Mouse (Mus musculus) thymus, adult 2 months (tissue): ENCODE results near the gene Isy1. TPM values are rescaled to one million over a fixed set of nuclear protein-coding genes. Genes with fewer than 3 reads are reported as not detected.

ENCODE experiments used
- DNase-seq: peaks from one replicate; pipeline ENCODE4 v3.0.0; 2021
- H3K27ac ChIP-seq: fragments of 200-500 bp; 2 replicates; pipeline ENCODE4 v1.5.1; 2012; ENCODE audit warnings: low read length, control low read depth; ENCODE audit not compliant: control insufficient read depth, insufficient read depth
- H3K27me3 ChIP-seq: fragments of 200-500 bp; 2 replicates; pipeline ENCODE4 v1.6.1; 2012; ENCODE audit warnings: mild to moderate bottlenecking, low read length, moderate library complexity, mixed read lengths; ENCODE audit not compliant: control insufficient read depth, insufficient read depth
- H3K36me3 ChIP-seq: fragments of 200-500 bp; 2 replicates; pipeline ENCODE4 v1.6.1; 2012; ENCODE audit warnings: mild to moderate bottlenecking, low read length, moderate library complexity; ENCODE audit not compliant: control insufficient read depth, insufficient read depth
- H3K4me1 ChIP-seq: fragments of 200-500 bp; replicated peaks from 2 replicates; pipeline ENCODE4 v1.6.1; 2012; ENCODE audit warnings: low read length; ENCODE audit not compliant: control insufficient read depth, insufficient read depth
- H3K4me3 ChIP-seq: fragments of 200-500 bp; 2 replicates; pipeline ENCODE4 v1.5.1; 2012; ENCODE audit warnings: mild to moderate bottlenecking, low read length, control low read depth, moderate library complexity; ENCODE audit not compliant: control insufficient read depth, insufficient read depth
- CTCF ChIP-seq: fragments of 200-500 bp; IDR thresholded peaks from 2 replicates; pipeline ENCODE4 v1.5.1; 2012; ENCODE audit warnings: mild to moderate bottlenecking, control low read depth, low read length, moderate library complexity, borderline replicate concordance; ENCODE audit not compliant: control insufficient read depth, poor library complexity, insufficient read depth; ENCODE audit errors: extremely low read depth
- POLR2A ChIP-seq: fragments of 200-500 bp; IDR thresholded peaks from 2 replicates; pipeline ENCODE4 v1.6.1; 2012; ENCODE audit warnings: mild to moderate bottlenecking, low read length, control low read depth, moderate library complexity; ENCODE audit not compliant: control insufficient read depth, poor library complexity, insufficient read depth; ENCODE audit errors: extremely low read depth
- WGBS: fragments of 180-500 bp; shearing (Covaris S2); methylation state at CpG from one replicate; pipeline ENCODE4 v1.1.7; 2018; 5-methylcytosine and 5-hydroxymethylcytosine counted together
- polyA plus RNA-seq: library from polyadenylated mRNA; depleted of rRNA; stranded (reverse); fragments of >200 nt; gene quantifications from 2 replicates; pipeline ENCODE4 v1.2.3, GENCODE M21; 2012

Isy1 gene
- polyA plus RNA-seq, 1 experiment = 51.1 TPM

DNA sequence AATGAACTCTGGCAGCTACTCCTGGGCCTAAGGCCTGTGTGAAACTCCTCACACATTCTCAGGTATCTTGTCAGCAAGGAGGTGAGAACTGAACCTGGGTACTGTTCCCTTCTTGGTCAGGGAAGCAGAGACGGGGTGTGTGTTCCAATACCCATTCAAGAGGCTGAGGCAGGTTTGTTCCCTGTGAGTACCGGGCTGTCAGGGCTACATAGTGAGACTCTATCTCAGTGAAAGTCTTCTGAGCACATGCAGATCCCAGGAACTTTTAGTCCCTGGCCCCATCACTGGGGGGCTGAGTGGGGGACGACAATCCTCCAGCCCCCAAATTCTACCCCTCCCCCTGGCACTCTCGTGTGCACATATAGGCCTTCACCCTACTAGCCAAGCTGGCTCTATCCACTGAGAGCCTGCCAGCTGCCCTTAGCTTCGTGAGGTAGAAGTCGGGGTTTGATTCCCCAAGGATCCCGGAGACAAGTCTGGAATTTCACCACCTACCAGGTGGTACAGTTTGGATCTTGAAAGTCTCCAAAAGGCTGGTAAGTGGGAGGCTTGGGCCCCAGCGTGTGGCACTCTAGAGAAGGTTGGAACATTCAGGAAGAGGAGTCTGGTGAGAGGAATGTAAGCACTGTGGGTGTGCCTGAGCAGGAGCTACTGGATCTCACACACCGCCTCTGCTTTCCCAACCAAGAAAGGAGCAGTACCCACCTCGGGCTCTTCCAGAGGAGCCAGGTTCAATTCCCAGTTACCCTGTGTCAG, 57.9 kb downstream of the Isy1 start:
- TF ChIP-seq POLR2A = no peak
- TF ChIP-seq CTCF = no peak
- 94% methylated on average over 10 of the region's 10 CpGs for WGBS
- H3K27me3 ChIP-seq = no peaks in the 10 kb centered on the region
- H3K4me3 ChIP-seq = no peak overlapping the region
- H3K36me3 ChIP-seq = no peaks in the 10 kb centered on the region
- no peaks in the 10 kb centered on the region for H3K4me1 ChIP-seq
- no peak overlapping the region for H3K27ac ChIP-seq
- no peak for DNase-seq

DNA sequence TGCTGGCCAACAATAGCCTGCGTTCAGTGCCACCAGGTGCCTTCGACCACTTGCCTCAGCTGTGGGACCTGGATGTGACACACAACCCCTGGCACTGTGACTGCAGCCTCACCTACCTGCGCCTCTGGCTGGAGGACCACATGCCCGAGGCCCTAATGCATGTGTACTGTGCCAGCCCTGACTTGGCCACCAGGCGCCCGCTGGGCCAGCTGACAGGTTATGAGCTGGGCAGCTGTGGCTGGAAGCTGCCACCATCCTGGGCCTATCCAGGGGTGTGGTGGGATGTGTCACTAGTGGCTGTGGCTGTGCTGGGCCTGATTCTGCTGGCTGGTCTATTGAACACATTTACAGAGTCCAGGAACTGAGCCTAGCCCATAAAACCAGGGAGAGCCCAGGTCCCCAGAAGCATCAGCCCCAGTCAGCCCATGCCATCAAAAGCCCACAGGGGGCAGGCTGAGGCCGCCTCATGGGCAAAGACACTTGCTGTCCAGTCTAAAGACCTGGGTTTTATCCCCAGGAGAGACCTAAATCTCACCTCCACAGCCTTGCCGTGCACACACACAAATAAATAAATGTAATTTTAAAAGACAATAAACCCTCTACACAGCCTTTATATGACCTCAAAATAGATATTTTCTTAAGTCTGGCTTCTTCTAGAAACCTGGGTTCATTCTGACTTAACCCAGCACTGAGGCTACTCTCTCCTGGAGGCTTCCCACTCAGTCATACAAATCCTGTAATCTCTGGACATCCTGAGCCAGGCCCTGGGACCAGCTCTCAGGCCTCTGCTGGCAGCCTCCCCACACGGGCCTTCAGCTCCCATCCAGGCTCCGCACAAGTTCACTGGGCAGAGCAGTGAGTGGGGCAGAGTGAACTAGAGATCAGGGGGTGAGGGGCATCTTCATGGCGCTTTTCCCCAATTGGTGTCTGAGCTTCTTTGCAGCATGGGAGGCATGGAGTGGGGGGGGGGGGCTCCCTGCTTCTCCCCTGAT, 59.1 kb downstream of the Isy1 start:
- DNase-seq = no peak
- H3K4me3 ChIP-seq = no peak overlapping the region
- WGBS = 92% methylated on average over 11 of the region's 11 CpGs

GRCm38 (mm10) chr6:87778294-87779173, 60.1 kb downstream of the Isy1 start:
- Histone ChIP-seq H3K27ac (no peak overlapping the region), H3K4me1 (no peaks in the 10 kb centered on the region), H3K4me3 (no peak overlapping the region), H3K36me3 (no peaks in the 10 kb centered on the region), H3K27me3 (no peaks in the 10 kb centered on the region)
- no peak for DNase-seq
- TF ChIP-seq POLR2A (no peak), CTCF (no peak)
- WGBS = 56% methylated on average over 11 of the region's 11 CpGs

More for the DNA sequence above, 59.1 kb downstream of the Isy1 start:
- TF ChIP-seq CTCF (no peak), POLR2A (no peak)
- no peaks in the 10 kb centered on the region for H3K27me3 ChIP-seq
- H3K27ac ChIP-seq = no peak overlapping the region
- H3K36me3 ChIP-seq = no peaks in the 10 kb centered on the region
- H3K4me1 ChIP-seq = no peaks in the 10 kb centered on the region

GRCm38 (mm10) chr6:87777842-87778241, 60.8 kb downstream of the Isy1 start, which contains the start of gene Gp9:
TSS of gene Gp9 (plus strand) at chr6:87778072.
- WGBS = 4% methylated on average over 2 of the region's 2 CpGs
- no peak within 1 kb of the TSS for H3K4me3 ChIP-seq

DNA sequence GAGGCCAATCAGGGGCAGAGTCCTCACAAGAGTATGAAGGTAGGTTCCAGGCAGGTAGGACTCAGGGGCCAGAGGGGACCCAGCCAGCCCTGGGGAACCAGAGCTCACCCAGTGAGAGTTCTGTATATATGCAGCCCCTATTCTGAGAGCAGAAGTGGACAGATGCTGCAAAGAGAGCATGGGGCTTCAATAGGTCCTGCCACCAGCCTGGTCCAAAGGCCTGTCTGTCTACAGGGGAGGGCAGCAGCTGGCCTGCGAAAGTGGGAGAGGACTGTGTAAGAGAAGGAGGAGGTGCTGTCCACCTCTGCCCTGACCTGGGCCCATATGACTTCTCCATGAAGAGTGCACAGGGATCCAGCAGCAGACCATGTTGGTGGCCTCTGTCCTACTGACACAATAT, 61.9 kb downstream of the Isy1 start:
- Histone ChIP-seq H3K4me1 (no peaks in the 10 kb centered on the region), H3K36me3 (no peaks in the 10 kb centered on the region), H3K4me3 (no peak overlapping the region), H3K27me3 (no peaks in the 10 kb centered on the region), H3K27ac (no peak overlapping the region)
- TF ChIP-seq CTCF (no peak), POLR2A (no peak)
- no peak for DNase-seq
- WGBS = 80% methylated on average over 1 of the region's 1 CpGs

More at GRCm38 (mm10) chr6:87777842-87778241, 60.8 kb downstream of the Isy1 start, which contains the start of gene Gp9:
- no peak for DNase-seq
- Histone ChIP-seq H3K4me1 (no peaks in the 10 kb centered on the region), H3K36me3 (no peaks in the 10 kb centered on the region), H3K27ac (no peak within 1 kb of the TSS), H3K27me3 (no peaks in the 10 kb centered on the region)
- TF ChIP-seq POLR2A (no peak), CTCF (no peak)
